ENCODE assay signal across 8 mouse cellular contexts in genomic region chrX:36456031-36456430, GRCm38 (mm10). TPM values are rescaled to one million over a fixed set of nuclear protein-coding genes. Genes with fewer than 3 reads are reported as not detected.
DNase-seq lines count a peak whose midpoint lies in the region; ATAC-seq and TF ChIP-seq lines count a peak whose summit lies in the region.
"Had no signal": no experiment of that assay in that cellular context is flagged by ENCODE, and none has a peak within 500 bp of the region (broad histone marks: within the 10 kb centered on the region; RNA-seq: fewer than 3 reads in every experiment).

No protein-coding gene starts in this region.

- no peak for ATAC-seq in hindbrain, embryonic 14.5 days (ENCODE audit: low FRiP score)
- ATAC-seq in hindbrain, embryonic 12.5 days (ENCODE audit: low FRiP score): no peak
- ATAC-seq in liver, embryonic 14.5 days (ENCODE audit: insufficient read depth): no peak

- H3K27ac ChIP-seq in hindbrain, embryonic 14.5 days: no peak overlapping the region
- H3K27ac ChIP-seq in hindbrain, embryonic 12.5 days: no peak overlapping the region
- H3K27ac ChIP-seq in liver, embryonic 14.5 days: no peak overlapping the region

- H3K4me3 ChIP-seq in hindbrain, embryonic 14.5 days (replicated peaks; ENCODE audit: low read length): no peak overlapping the region
- H3K4me3 ChIP-seq in hindbrain, embryonic 12.5 days: no peak overlapping the region
- no peak overlapping the region for H3K4me3 ChIP-seq in liver, embryonic 14.5 days (ENCODE audit: insufficient read depth in 1 of 2, low read depth in 2 of 2, low read length in 2 of 2)

- WGBS in hindbrain, embryonic 14.5 days: 47% methylated on average over 1 of the region's 1 CpGs
- WGBS in hindbrain, embryonic 12.5 days: 44% methylated on average over 1 of the region's 1 CpGs
- WGBS in liver, embryonic 14.5 days (ENCODE audit: insufficient replicate concordance): 10% methylated on average over 1 of the region's 1 CpGs

- H3K4me2 ChIP-seq in hindbrain, embryonic 14.5 days (replicated peaks): no peak overlapping the region
- no peak overlapping the region for H3K4me2 ChIP-seq in hindbrain, embryonic 12.5 days (replicated peaks)
- H3K4me2 ChIP-seq in liver, embryonic 14.5 days (ENCODE audit: low read depth): no peak overlapping the region

- DNase-seq in hindbrain, embryonic 14.5 days (ENCODE audit: low spot score): peak; percentile 26
- DNase-seq in urinary bladder, postnatal 25 days (ENCODE audit: low spot score): peak; percentile 14
- DNase-seq in urinary bladder, postnatal 4 days (ENCODE audit: low spot score in 2 of 2): no peak
- DNase-seq in brain, embryonic 14.5 days (ENCODE audit: low read depth): peak; percentile 26
- no peak for DNase-seq in liver, embryonic 14.5 days (ENCODE audit: low read depth in 3 of 3, low spot score in 3 of 3)
- DNase-seq in urinary bladder, postnatal 36 days (ENCODE audit: low spot score in 2 of 2): peak; percentile 6 to 15

- TF ChIP-seq CTCF in brain, embryonic 14.5 days (IDR thresholded peaks at IDR 0.05; ENCODE audit: borderline replicate concordance, extremely low read depth, insufficient read depth, insufficient read length): peak; percentile 60; the same call in 1 of the 2 replicates
- peak; percentile 67 for TF ChIP-seq CTCF in liver, embryonic 14.5 days (IDR thresholded peaks at IDR 0.05; ENCODE audit: low read depth)

- H3K9me3 ChIP-seq in hindbrain, embryonic 14.5 days (ENCODE audit: control insufficient read depth, low read length): no peaks in the 10 kb centered on the region
- no peaks in the 10 kb centered on the region for H3K9me3 ChIP-seq in hindbrain, embryonic 12.5 days (replicated peaks)
- H3K9me3 ChIP-seq in liver, embryonic 14.5 days (ENCODE audit: control insufficient read depth, low read length): no peaks in the 10 kb centered on the region

- TF ChIP-seq EP300 in liver, embryonic 14.5 days (IDR thresholded peaks at IDR 0.05; ENCODE audit: low read depth): no peak

- H3K4me1 ChIP-seq in hindbrain, embryonic 14.5 days (replicated peaks; ENCODE audit: control insufficient read depth, insufficient read depth, low read length): no peaks in the 10 kb centered on the region
- no peaks in the 10 kb centered on the region for H3K4me1 ChIP-seq in hindbrain, embryonic 12.5 days
- H3K4me1 ChIP-seq in liver, embryonic 14.5 days (replicated peaks; ENCODE audit: control insufficient read depth in 2 of 2, insufficient read depth in 2 of 2, low read length in 1 of 2): no peaks in the 10 kb centered on the region

- no peaks in the 10 kb centered on the region for H3K27me3 ChIP-seq in hindbrain, embryonic 14.5 days (ENCODE audit: control insufficient read depth, insufficient read depth, low read length)
- no peaks in the 10 kb centered on the region for H3K27me3 ChIP-seq in hindbrain, embryonic 12.5 days
- no peaks in the 10 kb centered on the region for H3K27me3 ChIP-seq in liver, embryonic 14.5 days (ENCODE audit: control insufficient read depth, insufficient read depth, low read length)

- no peaks in the 10 kb centered on the region for H3K36me3 ChIP-seq in hindbrain, embryonic 14.5 days (replicated peaks; ENCODE audit: control insufficient read depth, insufficient read depth)
- H3K36me3 ChIP-seq in hindbrain, embryonic 12.5 days: no peaks in the 10 kb centered on the region
- no peaks in the 10 kb centered on the region for H3K36me3 ChIP-seq in liver, embryonic 14.5 days (replicated peaks; ENCODE audit: control insufficient read depth, insufficient read depth, low read depth)

- no peak for TF ChIP-seq POLR2A in brain, embryonic 14.5 days (IDR thresholded peaks at IDR 0.05; ENCODE audit: borderline replicate concordance, extremely low read depth, insufficient read depth, insufficient read length, poor library complexity, severe bottlenecking)

- H3K9ac ChIP-seq in hindbrain, embryonic 14.5 days: no peak overlapping the region
- H3K9ac ChIP-seq in hindbrain, embryonic 12.5 days: no peak overlapping the region
- no peak overlapping the region for H3K9ac ChIP-seq in liver, embryonic 14.5 days (replicated peaks)

RNA-seq across cellular contexts. Expression of gene Gm14569, which starts 35.6 kb away (rescaled TPM):
- polyA plus RNA-seq in hindbrain, embryonic 14.5 days (2014; fragmentation: Nextera tagmentation; extraction: Ambion mirVana): 0.12 TPM in 1 of 2 replicates, not detected in the other
- polyA plus RNA-seq in hindbrain, embryonic 12.5 days (2016; fragmentation: Nextera tagmentation; extraction: Ambion mirVana): not detected in 2 replicates
- 0.11 TPM in 1 of 2 replicates, not detected in the other for polyA plus RNA-seq in brain, embryonic 14.5 days (2012; rRNA removed)
- not detected in 2 replicates for polyA plus RNA-seq in liver, embryonic 14.5 days (2012; rRNA removed)
- not detected in 2 replicates for polyA plus RNA-seq in liver, embryonic 14.5 days (2014; fragmentation: Nextera tagmentation; extraction: Ambion mirVana)
- polyA plus RNA-seq: large intestine, adult 2 months had no signal

RNA-seq across cellular contexts. Expression of gene Gm6268, which starts 55.0 kb away (rescaled TPM):
- polyA plus RNA-seq in hindbrain, embryonic 14.5 days (2014; fragmentation: Nextera tagmentation; extraction: Ambion mirVana): not detected in 2 replicates
- not detected in 2 replicates for polyA plus RNA-seq in hindbrain, embryonic 12.5 days (2016; fragmentation: Nextera tagmentation; extraction: Ambion mirVana)
- polyA plus RNA-seq in brain, embryonic 14.5 days (2012; rRNA removed): not detected in 2 replicates
- not detected in 2 replicates for polyA plus RNA-seq in liver, embryonic 14.5 days (2012; rRNA removed)
- not detected in 2 replicates for polyA plus RNA-seq in liver, embryonic 14.5 days (2014; fragmentation: Nextera tagmentation; extraction: Ambion mirVana)
- polyA plus RNA-seq: large intestine, adult 2 months had no signal

Comparison
In these comparisons a context has a peak if more than half of its experiments do, and no peak if none do; other contexts are left out.
1. DNase-seq: peak in hindbrain, embryonic 14.5 days (single experiment), urinary bladder, postnatal 25 days (single experiment), brain, embryonic 14.5 days (single experiment) and urinary bladder, postnatal 36 days (2 of 2); none in urinary bladder, postnatal 4 days (0 of 2) and liver, embryonic 14.5 days (0 of 3).